Mouse (Mus musculus) liver, embryonic 14.5 days (tissue): ENCODE data around the gene Ccdc3.

ENCODE experiments used
- CTCF ChIP-seq: IDR thresholded peaks from 2 replicates; pipeline ENCODE4 v1.5.1; 2016; ENCODE audit warnings: antibody characterized with exemption, low read depth, control low read depth
- EP300 ChIP-seq: IDR thresholded peaks from 2 replicates; pipeline ENCODE4 v1.6.1; 2016; ENCODE audit warnings: antibody characterized with exemption, low read depth

DNA sequence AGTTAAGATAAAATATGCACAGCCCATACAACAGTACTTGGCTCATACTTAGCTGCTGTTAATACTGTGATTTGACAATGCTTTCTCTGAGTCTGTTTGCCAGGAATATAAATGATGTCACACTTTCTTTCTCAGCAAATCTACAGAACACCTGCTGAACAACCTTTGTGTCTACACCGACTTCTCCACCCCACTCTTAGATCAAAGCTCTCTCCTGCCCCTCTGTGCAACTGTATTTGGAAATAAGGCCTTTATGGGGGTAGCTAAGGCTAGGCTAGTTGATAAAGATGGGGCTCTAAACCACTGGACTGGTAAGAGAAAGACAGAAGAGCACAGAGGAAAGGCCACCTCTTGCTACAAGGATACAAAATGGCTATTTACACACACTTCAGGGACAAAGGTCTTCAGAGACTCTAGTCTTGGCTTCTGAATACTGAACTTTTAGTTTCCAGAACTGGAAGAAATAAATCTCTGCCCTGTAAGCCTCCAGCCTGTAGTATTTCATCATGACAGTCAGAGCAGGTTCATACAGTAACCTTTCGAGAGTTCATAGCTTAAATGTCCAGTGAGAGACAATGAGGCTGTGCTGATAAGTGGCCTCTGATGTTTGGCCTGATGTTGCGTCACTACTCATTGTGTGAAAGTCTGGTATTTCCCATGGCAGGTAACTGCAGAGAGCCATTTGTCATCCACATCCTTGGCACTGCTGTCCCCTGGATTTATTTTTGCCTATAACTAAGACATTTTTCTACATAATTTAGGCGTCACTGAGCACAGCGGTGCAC lies 2.4 kb upstream of the Ccdc3 start:
- TF ChIP-seq CTCF (no peak), EP300 (no peak)
